Mouse (Mus musculus) right cerebral cortex, adult 18-20 months (tissue): ENCODE data around the gene Ifna13.

ENCODE experiments used
- DNase-seq: peaks from one replicate; pipeline ENCODE4 v3.0.0; 2022; ENCODE audit warnings: mixed read lengths

The Ifna13 gene

GRCm38 (mm10) chr4:88644359-88644758 lies at the start of gene Ifna13:
Gene Ifna13 (minus strand): TSS chr4:88644459.
- DNase-seq = no peak

- DNase-seq = no peak
Observed at GRCm38 (mm10) chr4:88693392-88693791, 49.1 kb upstream of the Ifna13 start.

- no peak for DNase-seq
Observed at GRCm38 (mm10) chr4:88692537-88692936, 48.3 kb upstream of the Ifna13 start.

DNA sequence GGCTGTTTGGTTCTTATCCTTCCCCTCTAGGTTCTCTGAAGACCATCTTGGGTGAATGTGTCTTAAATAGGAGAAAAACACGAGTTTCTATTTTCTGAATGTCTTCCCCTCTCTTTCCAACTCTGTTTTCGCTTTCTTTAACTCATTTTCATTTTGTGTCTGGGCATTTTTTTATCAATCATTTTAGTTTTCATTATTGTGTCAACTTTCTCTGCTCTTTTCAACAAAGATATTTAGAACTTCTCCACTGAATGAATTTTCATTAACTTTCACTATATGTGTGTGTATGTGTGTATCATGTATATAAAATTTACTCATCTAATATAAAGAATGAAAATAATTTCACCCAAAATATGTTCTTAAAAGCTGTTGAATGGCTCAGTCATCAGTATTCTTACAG lies 47.0 kb upstream of the Ifna13 start, which contains the start of gene Ifnab:
Gene Ifnab, minus strand, starts transcription at position 101 of the 400 bp plus-strand sequence.
- no peak for DNase-seq

GRCm38 (mm10) chr4:88683812-88684211 lies 39.6 kb upstream of the Ifna13 start, which contains the start of gene Ifna2:
Gene Ifna2 (minus strand): TSS chr4:88683912.
- DNase-seq = no peak

DNA sequence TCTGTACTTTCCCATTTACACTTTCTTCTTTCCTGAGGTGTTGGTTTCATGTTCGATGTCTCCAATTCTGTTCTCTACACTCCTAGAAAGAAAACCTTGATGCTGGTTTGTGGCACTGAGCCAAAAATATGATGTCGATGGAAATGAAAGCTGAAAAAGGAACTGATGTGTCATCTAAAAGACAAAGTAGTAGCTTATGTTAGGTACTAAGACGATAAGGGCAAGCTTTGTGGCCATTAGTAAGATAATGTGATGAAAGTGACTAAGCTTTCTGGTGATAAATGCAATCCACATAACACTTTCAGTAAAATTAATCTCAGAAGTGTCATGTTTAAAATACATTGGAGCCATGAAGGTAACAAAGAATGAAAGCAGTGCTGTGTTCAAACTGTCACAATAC lies 37.1 kb upstream of the Ifna13 start:
- no peak for DNase-seq

DNA sequence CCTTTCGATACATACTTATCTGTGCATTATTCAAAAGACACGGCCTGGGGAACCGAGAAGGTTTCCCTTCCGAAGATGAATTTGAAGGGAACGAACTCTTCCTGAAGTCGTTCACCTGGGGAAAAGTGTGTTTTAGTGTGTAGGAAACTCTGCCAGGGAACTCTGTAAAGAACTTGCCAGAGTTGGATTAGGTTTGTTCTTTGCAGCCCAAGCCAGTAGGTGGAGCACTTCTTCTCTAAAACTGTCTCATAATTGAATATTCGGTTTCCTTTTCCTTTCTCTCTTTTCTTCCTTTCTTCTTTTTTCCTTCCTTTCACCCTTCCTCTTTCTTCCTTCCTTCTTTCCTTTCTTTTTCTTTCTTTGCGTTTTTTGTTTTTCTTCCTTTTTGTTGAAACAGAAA lies 36.1 kb upstream of the Ifna13 start:
- peak; percentile 8 for DNase-seq

- DNase-seq = no peak
Observed at GRCm38 (mm10) chr4:88676824-88677223, 32.6 kb upstream of the Ifna13 start, which contains the start of gene Ifna16. Gene Ifna16 (minus strand): TSS chr4:88676924.

- DNase-seq = no peak
Observed at GRCm38 (mm10) chr4:88655461-88655860, 11.2 kb upstream of the Ifna13 start.

GRCm38 (mm10) chr4:88653644-88654043 lies 9.4 kb upstream of the Ifna13 start:
- no peak for DNase-seq

DNA sequence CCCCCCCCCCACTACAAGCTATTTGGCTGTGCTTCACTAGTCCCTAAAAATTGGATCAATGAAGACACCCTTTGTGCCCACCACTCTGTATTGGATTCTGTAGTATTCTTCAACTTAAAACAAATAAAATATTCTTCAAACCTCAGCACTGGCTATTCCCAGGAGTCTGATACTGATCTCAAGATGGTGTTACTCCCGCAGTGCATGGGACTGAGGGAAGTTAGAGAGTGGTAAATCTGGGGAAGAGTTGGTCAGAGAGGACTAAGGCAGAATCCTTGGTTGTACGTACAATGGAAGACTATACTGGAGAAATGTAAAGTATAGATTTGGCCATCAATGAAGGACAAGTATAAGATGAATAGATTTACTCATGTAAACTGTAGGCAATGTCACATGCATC lies 1.7 kb downstream of the Ifna13 start:
- no peak for DNase-seq

- peak; percentile 91 for DNase-seq
Observed at GRCm38 (mm10) chr4:88641077-88641831, 3.0 kb downstream of the Ifna13 start.

DNA sequence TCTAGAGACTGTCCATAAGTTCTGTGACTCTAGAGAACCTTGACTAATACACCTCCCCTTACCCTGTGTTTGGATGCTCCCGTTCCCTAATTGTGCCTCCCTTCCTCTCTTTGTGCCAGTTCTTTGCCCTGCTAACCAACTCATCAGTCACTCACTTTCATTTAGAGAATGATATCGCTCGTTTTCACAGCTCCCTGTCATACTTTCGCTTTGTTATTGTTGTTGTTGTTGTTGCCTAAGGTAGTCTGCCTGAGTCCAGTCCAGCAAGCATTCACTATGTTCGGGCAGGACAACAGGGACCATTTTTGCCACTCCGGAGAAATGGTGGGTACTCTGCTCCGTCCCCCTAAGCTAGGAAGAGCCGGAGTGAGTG lies 3.6 kb downstream of the Ifna13 start:
- no peak for DNase-seq

GRCm38 (mm10) chr4:88634311-88634710 lies 9.9 kb downstream of the Ifna13 start, which contains the start of gene C87499:
Gene C87499 (minus strand): TSS chr4:88634411.
- DNase-seq = no peak

DNA sequence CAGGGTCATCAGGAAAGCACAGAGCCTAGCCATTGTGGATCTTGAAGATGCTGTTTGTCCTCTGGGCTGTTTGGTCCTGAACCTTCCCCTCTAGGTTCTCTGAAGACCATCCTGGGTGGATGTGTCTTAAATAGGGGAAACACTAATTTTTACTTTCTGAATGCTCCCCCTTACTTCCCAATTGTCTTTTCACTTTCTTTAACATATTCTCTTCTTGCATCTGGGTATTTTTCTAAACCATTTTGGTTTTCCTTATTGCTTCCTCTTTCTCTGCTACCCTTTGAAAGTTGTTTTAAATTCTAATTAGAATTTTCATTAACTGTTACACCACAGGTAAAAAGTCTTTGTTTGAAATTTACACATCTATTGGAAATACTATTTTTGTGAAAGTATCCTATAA lies 41.0 kb downstream of the Ifna13 start, which contains the start of gene Ifna12:
Gene Ifna12, minus strand, starts transcription at position 101 of the 400 bp plus-strand sequence.
- DNase-seq = no peak
